Comparison of ENCODE assay signal across 8 mouse cellular contexts in the genomic region with DNA sequence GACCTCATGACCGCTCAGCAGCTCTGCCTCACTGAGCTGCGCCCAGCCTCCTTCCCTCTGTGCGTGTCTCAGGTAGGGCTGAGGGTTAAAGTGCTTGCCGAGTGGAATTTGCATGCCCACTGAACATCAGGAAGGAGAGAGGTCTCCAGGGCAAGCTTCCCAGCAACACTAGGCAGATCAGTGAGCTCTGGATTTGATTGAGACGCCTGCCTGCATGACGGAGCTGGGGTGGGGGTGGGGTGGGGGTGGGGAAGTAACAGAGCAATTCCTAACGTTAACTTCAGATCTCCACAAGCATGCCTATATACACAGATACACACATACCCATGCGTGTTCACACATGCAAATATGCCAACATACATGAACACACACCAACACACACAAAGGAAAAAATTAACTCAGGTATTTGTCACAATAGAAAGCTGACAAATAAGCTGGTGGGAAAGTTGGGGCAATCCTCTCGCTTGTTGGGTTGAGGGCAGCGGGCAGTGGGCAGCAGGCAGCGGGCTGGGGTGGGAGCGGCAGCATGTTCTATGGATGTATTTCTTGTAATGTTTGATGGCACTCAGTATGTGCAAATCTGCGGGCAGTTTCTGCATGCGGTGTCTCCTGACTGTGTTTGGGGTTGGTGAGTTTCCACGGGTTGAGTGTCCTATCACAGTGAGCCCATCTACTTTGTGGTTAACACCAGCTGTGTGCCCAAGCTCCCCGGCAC. TPM values are rescaled to one million over a fixed set of nuclear protein-coding genes. Genes with fewer than 3 reads are reported as not detected.
DNase-seq lines count a peak whose midpoint lies in the region; ATAC-seq and TF ChIP-seq lines count a peak whose summit lies in the region.

No protein-coding gene starts in this region.

- H3K27me3 ChIP-seq in hindbrain, embryonic 12.5 days = no peaks in the 10 kb centered on the region
- H3K27me3 ChIP-seq in limb, embryonic 11.5 days (ENCODE audit: control insufficient read depth, insufficient read depth, low read length) = no peaks in the 10 kb centered on the region
- no peaks in the 10 kb centered on the region for H3K27me3 ChIP-seq in midbrain, embryonic 11.5 days (ENCODE audit: control insufficient read depth, insufficient read depth, low read length)

- no peak for TF ChIP-seq CTCF in embryonic fibroblast, embryonic 13.5 days (IDR thresholded peaks at IDR 0.05; ENCODE audit: borderline replicate concordance, insufficient read depth, low read length)

- H3K9me3 ChIP-seq in hindbrain, embryonic 12.5 days (replicated peaks) = no peaks in the 10 kb centered on the region
- no peaks in the 10 kb centered on the region for H3K9me3 ChIP-seq in limb, embryonic 11.5 days (ENCODE audit: control insufficient read depth, low read length)
- no peaks in the 10 kb centered on the region for H3K9me3 ChIP-seq in midbrain, embryonic 11.5 days (ENCODE audit: control insufficient read depth, low read length)

- TF ChIP-seq POLR2A in embryonic fibroblast, embryonic 13.5 days (IDR thresholded peaks at IDR 0.05; ENCODE audit: low read depth, low read length) = peak; percentile 64; the same call in 1 of the 2 replicates

- DNase-seq in cerebellum, postnatal 4 days (ENCODE audit: low spot score in 2 of 2) = no peak
- DNase-seq in ES-CJ7 (ENCODE audit: low read depth, low spot score) = peak; percentile 92
- DNase-seq in limb, embryonic 11.5 days (ENCODE audit: low spot score) = peak; percentile 79
- peak; percentile 94 for DNase-seq in midbrain, embryonic 11.5 days (ENCODE audit: low spot score, missing footprints)
- peak; percentile 39 for DNase-seq in testis, postnatal 14 days (ENCODE audit: low spot score)

- H3K4me2 ChIP-seq in hindbrain, embryonic 12.5 days (replicated peaks) = peak overlapping the region; percentile 87
- peak overlapping the region; percentile 65 for H3K4me2 ChIP-seq in limb, embryonic 11.5 days (ENCODE audit: low read depth, severe bottlenecking)
- H3K4me2 ChIP-seq in midbrain, embryonic 11.5 days = peak overlapping the region; percentile 57

- H3K36me3 ChIP-seq in hindbrain, embryonic 12.5 days = peaks cover 17% of the 10 kb centered on the region
- peaks cover 8% of the 10 kb centered on the region for H3K36me3 ChIP-seq in limb, embryonic 11.5 days (ENCODE audit: control insufficient read depth, insufficient read depth, low read length)
- peaks cover 11% of the 10 kb centered on the region for H3K36me3 ChIP-seq in midbrain, embryonic 11.5 days (ENCODE audit: control insufficient read depth, insufficient read depth, low read length)

- WGBS in hindbrain, embryonic 12.5 days = 5% methylated on average over 16 of the region's 16 CpGs
- 3% methylated on average over 16 of the region's 16 CpGs for WGBS in limb, embryonic 11.5 days
- 4% methylated on average over 16 of the region's 16 CpGs for WGBS in midbrain, embryonic 11.5 days

- no peaks in the 10 kb centered on the region for H3K4me1 ChIP-seq in embryonic fibroblast, embryonic 13.5 days (ENCODE audit: control insufficient read depth, insufficient read depth, low read length)
- peaks cover 12% of the 10 kb centered on the region for H3K4me1 ChIP-seq in hindbrain, embryonic 12.5 days
- 0 out of 2 replicates have a peak, but pooled peaks cover 2% of the 10 kb centered on the region for H3K4me1 ChIP-seq in limb, embryonic 11.5 days (ENCODE audit: control insufficient read depth, insufficient read depth, low read length)
- peaks cover 7% of the 10 kb centered on the region; the same call in 1 of the 2 replicates for H3K4me1 ChIP-seq in midbrain, embryonic 11.5 days (ENCODE audit: control insufficient read depth, insufficient read depth, low read length)

- peak overlapping the region; percentile 67 for H3K9ac ChIP-seq in hindbrain, embryonic 12.5 days
- H3K9ac ChIP-seq in limb, embryonic 11.5 days (ENCODE audit: low read length) = peak overlapping the region; percentile 38
- H3K9ac ChIP-seq in midbrain, embryonic 11.5 days (ENCODE audit: low read length) = peak overlapping the region; percentile 55

- H3K27ac ChIP-seq in embryonic fibroblast, embryonic 13.5 days (ENCODE audit: insufficient read depth, low read length) = no peak overlapping the region
- H3K27ac ChIP-seq in hindbrain, embryonic 12.5 days = peak overlapping the region; percentile 71
- H3K27ac ChIP-seq in limb, embryonic 11.5 days (replicated peaks; ENCODE audit: low read depth, low read length) = no peak overlapping the region
- H3K27ac ChIP-seq in midbrain, embryonic 11.5 days (ENCODE audit: low read depth, low read length) = no peak overlapping the region

- ATAC-seq in cerebellum, adult (ENCODE audit: insufficient number of reproducible peaks, low FRiP score, low TSS enrichment) = 0 out of 2 replicates have a peak, but pooled peaks have one; percentile 32
- ATAC-seq in hindbrain, embryonic 12.5 days (ENCODE audit: low FRiP score) = peak; percentile 39
- peak; percentile 45 for ATAC-seq in limb, embryonic 11.5 days (ENCODE audit: insufficient number of reproducible peaks, low FRiP score, low TSS enrichment, low read depth)
- ATAC-seq in midbrain, embryonic 11.5 days (ENCODE audit: low FRiP score) = peak; percentile 57

- peak overlapping the region; percentile 1 for H3K4me3 ChIP-seq in embryonic fibroblast, embryonic 13.5 days (ENCODE audit: insufficient read depth, low read length)
- H3K4me3 ChIP-seq in hindbrain, embryonic 12.5 days = peak overlapping the region; percentile 40
- peak overlapping the region; percentile 26 for H3K4me3 ChIP-seq in limb, embryonic 11.5 days (ENCODE audit: low read depth, low read length)
- H3K4me3 ChIP-seq in midbrain, embryonic 11.5 days (ENCODE audit: low read depth, low read length) = peak overlapping the region; percentile 34

RNA-seq across cellular contexts. Expression of a gene that starts 12.3 kb away (rescaled TPM):
- polyA plus RNA-seq in embryonic fibroblast, embryonic 13.5 days (2011; ENCODE audit: insufficient read length, low read depth, missing spikeins) = 52.0 and 53.4 TPM in 2 replicates
- polyA plus RNA-seq in hindbrain, embryonic 12.5 days (2016; fragmentation: Nextera tagmentation; extraction: Ambion mirVana) = 135 and 149 TPM in 2 replicates
- polyA plus RNA-seq in limb, embryonic 11.5 days (2014; fragmentation: Nextera tagmentation; extraction: Ambion mirVana) = 182 and 186 TPM in 2 replicates
- polyA plus RNA-seq in midbrain, embryonic 11.5 days (2014; fragmentation: Nextera tagmentation; extraction: Ambion mirVana) = 149 and 163 TPM in 2 replicates

RNA-seq across cellular contexts. Expression of a gene that starts 12.6 kb away (rescaled TPM):
- polyA plus RNA-seq in embryonic fibroblast, embryonic 13.5 days (2011; ENCODE audit: insufficient read length, low read depth, missing spikeins) = 83.5 and 90.8 TPM in 2 replicates
- polyA plus RNA-seq in hindbrain, embryonic 12.5 days (2016; fragmentation: Nextera tagmentation; extraction: Ambion mirVana) = 272 and 275 TPM in 2 replicates
- 232 and 241 TPM in 2 replicates for polyA plus RNA-seq in limb, embryonic 11.5 days (2014; fragmentation: Nextera tagmentation; extraction: Ambion mirVana)
- 255 and 260 TPM in 2 replicates for polyA plus RNA-seq in midbrain, embryonic 11.5 days (2014; fragmentation: Nextera tagmentation; extraction: Ambion mirVana)

RNA-seq across cellular contexts. Expression of a gene that starts 16.1 kb away (rescaled TPM):
- polyA plus RNA-seq in embryonic fibroblast, embryonic 13.5 days (2011; ENCODE audit: insufficient read length, low read depth, missing spikeins) = not detected in 2 replicates
- not detected in 2 replicates for polyA plus RNA-seq in hindbrain, embryonic 12.5 days (2016; fragmentation: Nextera tagmentation; extraction: Ambion mirVana)
- 0.27 TPM in 1 of 2 replicates, not detected in the other for polyA plus RNA-seq in limb, embryonic 11.5 days (2014; fragmentation: Nextera tagmentation; extraction: Ambion mirVana)
- polyA plus RNA-seq in midbrain, embryonic 11.5 days (2014; fragmentation: Nextera tagmentation; extraction: Ambion mirVana) = not detected in 2 replicates

RNA-seq across cellular contexts. Expression of a gene that starts 20.8 kb away (rescaled TPM):
- 465 and 512 TPM in 2 replicates for polyA plus RNA-seq in embryonic fibroblast, embryonic 13.5 days (2011; ENCODE audit: insufficient read length, low read depth, missing spikeins)
- 78.0 and 80.0 TPM in 2 replicates for polyA plus RNA-seq in hindbrain, embryonic 12.5 days (2016; fragmentation: Nextera tagmentation; extraction: Ambion mirVana)
- 53.1 and 53.7 TPM in 2 replicates for polyA plus RNA-seq in limb, embryonic 11.5 days (2014; fragmentation: Nextera tagmentation; extraction: Ambion mirVana)
- polyA plus RNA-seq in midbrain, embryonic 11.5 days (2014; fragmentation: Nextera tagmentation; extraction: Ambion mirVana) = 39.0 and 43.9 TPM in 2 replicates

RNA-seq across cellular contexts. Expression of a gene that starts 35.5 kb away (rescaled TPM):
- not detected in 2 replicates for polyA plus RNA-seq in embryonic fibroblast, embryonic 13.5 days (2011; ENCODE audit: insufficient read length, low read depth, missing spikeins)
- 3.5 and 3.6 TPM in 2 replicates for polyA plus RNA-seq in hindbrain, embryonic 12.5 days (2016; fragmentation: Nextera tagmentation; extraction: Ambion mirVana)
- polyA plus RNA-seq in limb, embryonic 11.5 days (2014; fragmentation: Nextera tagmentation; extraction: Ambion mirVana) = 2.3 and 2.9 TPM in 2 replicates
- 3.5 and 4.1 TPM in 2 replicates for polyA plus RNA-seq in midbrain, embryonic 11.5 days (2014; fragmentation: Nextera tagmentation; extraction: Ambion mirVana)

Comparison
In these comparisons a context has a peak if more than half of its experiments do, and no peak if none do; other contexts are left out.
1. DNase-seq: peak in ES-CJ7 (single experiment), limb, embryonic 11.5 days (single experiment), midbrain, embryonic 11.5 days (single experiment) and testis, postnatal 14 days (single experiment); none in cerebellum, postnatal 4 days (0 of 2).
2. Peak in every context shown above with its lines, with median percentiles within 50 percentile points of each other: ATAC-seq, H3K4me3 ChIP-seq, H3K4me2 ChIP-seq and H3K9ac ChIP-seq.